Mouse (Mus musculus): ENCODE data around the gene Golga7b.

- no peak for TF ChIP-seq CTCF (IDR thresholded peaks at IDR 0.05; ENCODE audit: low read depth, low read length)
- no peak for TF ChIP-seq POLR2A (IDR thresholded peaks at IDR 0.05; ENCODE audit: borderline replicate concordance, low read depth, low read length)
Measured at GRCm38 (mm10) chr19:42306202-42306601, 58.8 kb downstream of the Golga7b start.
